Mouse (Mus musculus) lung, adult 2 months (tissue): ENCODE measurements around the gene Pcyox1.

Source experiments
- CTCF ChIP-seq: fragments of 200-500 bp; IDR thresholded peaks from 2 replicates; pipeline ENCODE4 v1.5.1; 2011; ENCODE audit warnings: mild to moderate bottlenecking, low read length, control low read depth; ENCODE audit not compliant: insufficient read depth
- POLR2A ChIP-seq: fragments of 200-500 bp; IDR thresholded peaks from 2 replicates; pipeline ENCODE4 v1.6.1; 2011; ENCODE audit warnings: low read depth, mild to moderate bottlenecking, control low read depth, low read length, borderline replicate concordance; ENCODE audit errors: extremely low read depth

GRCm38 (mm10) chr6:86385362-86386104, 11.4 kb downstream of the Pcyox1 start:
- TF ChIP-seq CTCF (no peak), POLR2A (no peak)
